Mouse (Mus musculus) myocyte (in vitro differentiated cells): ENCODE measurements around the gene Rapsn.

Source experiments
- CEBPB ChIP-seq: IDR thresholded peaks from 2 replicates; pipeline ENCODE4 v1.6.1; 2011; ENCODE audit warnings: mild to moderate bottlenecking, moderate library complexity; ENCODE audit not compliant: poor library complexity, insufficient read depth, severe bottlenecking
- E2F4 ChIP-seq: IDR thresholded peaks from one replicate; pipeline ENCODE4 v1.6.1; 2011; ENCODE audit warnings: mild to moderate bottlenecking, control low read depth, moderate library complexity; ENCODE audit not compliant: insufficient read depth
- MAX ChIP-seq: IDR thresholded peaks from one replicate; pipeline ENCODE4 v1.6.1; 2011; ENCODE audit warnings: low read depth, mild to moderate bottlenecking, control low read depth
- MYOD1 ChIP-seq, 3 experiments: IDR thresholded peaks; one replicate each; pipeline ENCODE4 v1.6.1; 2011; ENCODE audit warnings: control low read depth in 2 of 3, low read depth in 2 of 3, mild to moderate bottlenecking in 2 of 3, moderate library complexity in 1 of 3; ENCODE audit not compliant: insufficient read length in 2 of 3, control insufficient read depth in 1 of 3
- MYOG ChIP-seq, 3 experiments: IDR thresholded peaks; one replicate each; pipeline ENCODE4 v1.6.1; 2011; ENCODE audit warnings: control low read depth in 2 of 3, low read depth in 2 of 3, mild to moderate bottlenecking in 2 of 3; ENCODE audit not compliant: insufficient read length in 2 of 3, control insufficient read depth in 1 of 3, insufficient read depth in 1 of 3
- POLR2A ChIP-seq: IDR thresholded peaks from one replicate; pipeline ENCODE4 v1.6.1; 2011; ENCODE audit warnings: low read depth, mild to moderate bottlenecking, control low read depth, moderate library complexity; ENCODE audit not compliant: insufficient read length
- POLR2AphosphoS2 ChIP-seq: IDR thresholded peaks from one replicate; pipeline ENCODE4 v1.6.1; 2011; ENCODE audit warnings: low read depth, control low read depth; ENCODE audit not compliant: insufficient read length
- REST ChIP-seq: IDR thresholded peaks from one replicate; pipeline ENCODE4 v1.6.1; 2011; ENCODE audit warnings: mild to moderate bottlenecking, control low read depth, moderate library complexity; ENCODE audit not compliant: insufficient read depth, insufficient read length
- SRF ChIP-seq: IDR thresholded peaks from one replicate; pipeline ENCODE4 v1.6.1; 2011; ENCODE audit warnings: low read depth; ENCODE audit not compliant: control insufficient read depth, insufficient read length
- TCF12 ChIP-seq: IDR thresholded peaks from one replicate; pipeline ENCODE4 v1.6.1; 2011; ENCODE audit warnings: mild to moderate bottlenecking, control low read depth; ENCODE audit not compliant: poor library complexity, insufficient read depth, severe bottlenecking
- USF1 ChIP-seq: IDR thresholded peaks from one replicate; pipeline ENCODE4 v1.6.1; 2011; ENCODE audit warnings: low read depth, mild to moderate bottlenecking, control low read depth, moderate library complexity

GRCm38 (mm10) chr2:90986055-90986454 is 49.4 kb upstream of the Rapsn start:
- TF ChIP-seq MYOD1 (IDR thresholded peaks at IDR 0.05; ENCODE audit: control insufficient read depth in 1 of 3, insufficient read length in 2 of 3, low read depth in 2 of 3) (no peak), CEBPB (no peak), REST (no peak), POLR2A (no peak), USF1 (no peak), MYOG (IDR thresholded peaks at IDR 0.05; ENCODE audit: control insufficient read depth in 1 of 3, insufficient read depth in 1 of 3, insufficient read length in 2 of 3, low read depth in 2 of 3) (no peak), TCF12 (no peak), E2F4 (no peak), MAX (no peak), SRF (no peak), POLR2AphosphoS2 (no peak)
